Mouse (Mus musculus): ENCODE data around the gene Ccdc12. TPM values are rescaled to one million over a fixed set of nuclear protein-coding genes. Genes with fewer than 3 reads are reported as not detected.

The Ccdc12 gene
- polyA plus RNA-seq (2012; rRNA removed): 101 and 124 TPM in 2 replicates

DNA sequence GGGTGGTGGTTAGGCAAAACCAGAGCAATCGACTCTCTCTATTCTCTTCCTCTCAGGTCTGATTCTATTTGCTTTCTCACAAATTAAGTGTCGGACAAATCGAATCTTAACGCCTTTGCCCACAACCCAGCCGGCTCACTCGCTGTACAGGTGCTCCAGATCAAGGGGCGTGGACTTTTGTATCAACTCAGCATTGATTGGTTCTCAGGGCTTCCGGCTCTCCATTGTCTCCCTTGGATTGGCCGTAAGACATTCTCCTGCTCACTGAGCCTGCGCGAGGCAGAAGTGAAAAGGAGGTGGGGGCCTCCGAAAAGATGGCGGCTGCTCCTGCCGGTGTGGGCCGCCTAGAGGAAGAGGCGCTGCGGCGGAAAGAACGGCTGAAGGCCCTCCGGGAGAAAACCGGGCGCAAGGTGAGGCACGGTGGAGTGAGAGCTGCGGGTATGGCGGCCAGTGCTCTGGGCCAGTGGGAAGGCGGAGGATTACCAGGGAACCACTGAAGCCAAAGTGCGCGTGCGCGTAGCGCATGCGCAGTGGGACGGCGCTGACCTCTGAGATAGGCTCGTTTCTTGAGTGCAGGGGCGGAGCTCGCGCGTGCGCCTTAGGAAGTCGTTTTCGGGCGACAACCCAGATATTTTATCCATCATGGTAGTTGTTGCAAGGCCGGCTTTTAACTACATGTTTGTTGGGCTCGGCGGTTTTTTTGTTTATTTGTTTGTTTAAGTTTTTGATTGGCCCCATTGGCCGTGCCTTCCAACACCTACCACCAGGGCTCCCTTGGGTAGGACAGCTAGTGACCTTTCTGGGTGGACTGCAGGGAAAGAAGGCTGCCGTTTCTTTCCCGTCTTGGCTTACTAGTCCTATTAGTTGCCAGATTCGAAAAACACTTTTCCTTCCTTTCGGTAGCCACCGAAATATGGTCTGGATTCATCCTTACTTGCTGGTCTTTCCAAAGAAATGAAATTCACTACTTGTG, at the start of gene Ccdc12:
TSS of gene Ccdc12 (plus strand) at position 255 of the 973 bp plus-strand sequence.
- under 1% methylated on average over 52 of the region's 52 CpGs for WGBS
- TF ChIP-seq CTCF (IDR thresholded peaks at IDR 0.05; ENCODE audit: insufficient read depth, low read length) (0 out of 2 replicates have a peak, but pooled peaks have one; percentile 16), POLR2A (IDR thresholded peaks at IDR 0.05; ENCODE audit: borderline replicate concordance, extremely low read depth, low read depth, low read length) (peak; percentile 66)
- peak within 1 kb of the TSS; percentile 99 for H3K4me3 ChIP-seq (replicated peaks; ENCODE audit: extremely low read depth, low read depth, low read length)
- peak; percentile 96 for DNase-seq
- peaks cover 22% of the 10 kb centered on the region for H3K4me1 ChIP-seq (ENCODE audit: control insufficient read depth, insufficient read depth, low read length)

DNA sequence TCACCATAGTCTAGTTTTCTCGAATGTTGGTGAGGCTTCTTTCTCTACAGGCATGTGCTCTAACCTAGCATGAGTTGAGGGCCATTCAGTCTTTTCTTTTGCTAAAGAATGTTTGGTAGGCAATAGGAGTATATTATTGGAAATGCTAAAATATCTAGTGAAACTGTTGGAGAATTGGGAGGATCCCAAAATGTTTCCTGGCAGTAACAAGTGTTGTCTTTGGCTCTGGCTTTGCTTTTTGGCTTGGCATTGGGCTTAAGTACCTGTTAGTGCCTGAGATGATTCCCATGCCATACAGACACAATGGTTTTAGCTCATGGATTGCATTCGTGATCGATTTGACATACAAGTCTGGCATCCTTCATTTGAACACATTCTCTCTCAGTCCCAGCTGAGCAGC, 44.8 kb upstream of the Ccdc12 start:
- WGBS: 69% methylated on average over 3 of the region's 3 CpGs
- TF ChIP-seq CTCF (IDR thresholded peaks at IDR 0.05; ENCODE audit: insufficient read depth, low read length) (no peak), POLR2A (IDR thresholded peaks at IDR 0.05; ENCODE audit: borderline replicate concordance, extremely low read depth, low read depth, low read length) (no peak)
- H3K4me1 ChIP-seq (ENCODE audit: control insufficient read depth, insufficient read depth, low read length): peaks cover 5% of the 10 kb centered on the region; the same call in 1 of the 2 replicates
- no peak overlapping the region for H3K4me3 ChIP-seq (replicated peaks; ENCODE audit: extremely low read depth, low read depth, low read length)
- DNase-seq: no peak

DNA sequence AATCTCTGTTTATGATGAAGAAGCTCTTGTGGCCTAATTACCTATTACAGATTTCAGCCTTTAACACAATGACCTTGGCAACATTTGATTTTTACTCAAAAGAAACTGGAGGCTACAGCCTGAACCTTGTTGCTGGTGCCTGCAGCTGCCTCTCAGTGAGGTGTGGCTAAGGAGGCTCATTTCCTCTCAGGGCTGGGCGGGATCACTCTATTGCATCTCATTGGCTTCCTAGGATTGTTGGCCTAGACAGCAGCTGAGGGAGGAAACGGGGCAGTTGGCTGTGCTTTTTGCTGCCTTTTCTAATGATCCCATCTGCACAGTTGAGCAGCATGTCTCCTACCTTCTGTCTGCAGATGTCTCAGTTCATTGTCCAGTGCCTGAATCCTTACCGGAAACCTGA, 39.2 kb upstream of the Ccdc12 start:
- TF ChIP-seq POLR2A (IDR thresholded peaks at IDR 0.05; ENCODE audit: borderline replicate concordance, extremely low read depth, low read depth, low read length) (no peak), CTCF (IDR thresholded peaks at IDR 0.05; ENCODE audit: insufficient read depth, low read length) (no peak)
- 0 out of 2 replicates have a peak, but pooled peaks cover 2% of the 10 kb centered on the region for H3K4me1 ChIP-seq (ENCODE audit: control insufficient read depth, insufficient read depth, low read length)
- 45% methylated on average over 3 of the region's 3 CpGs for WGBS
- H3K4me3 ChIP-seq (replicated peaks; ENCODE audit: extremely low read depth, low read depth, low read length): no peak overlapping the region
- peak; percentile 5 for DNase-seq

- TF ChIP-seq CTCF (IDR thresholded peaks at IDR 0.05; ENCODE audit: insufficient read depth, low read length): peak; percentile 49
- TF ChIP-seq POLR2A (IDR thresholded peaks at IDR 0.05; ENCODE audit: borderline replicate concordance, extremely low read depth, low read depth, low read length): no peak
- peaks cover 5% of the 10 kb centered on the region for H3K4me1 ChIP-seq (ENCODE audit: control insufficient read depth, insufficient read depth, low read length)
- H3K4me3 ChIP-seq (replicated peaks; ENCODE audit: extremely low read depth, low read depth, low read length): no peak overlapping the region
- peak; percentile 56 for DNase-seq
- WGBS: 68% methylated on average over 7 of the region's 7 CpGs
Measured at GRCm38 (mm10) chr9:110620180-110620579, 36.1 kb upstream of the Ccdc12 start.

- H3K4me3 ChIP-seq (replicated peaks; ENCODE audit: extremely low read depth, low read depth, low read length): no peak overlapping the region
- DNase-seq: no peak
- TF ChIP-seq POLR2A (IDR thresholded peaks at IDR 0.05; ENCODE audit: borderline replicate concordance, extremely low read depth, low read depth, low read length) (no peak), CTCF (IDR thresholded peaks at IDR 0.05; ENCODE audit: insufficient read depth, low read length) (no peak)
- WGBS: 93% methylated on average over 7 of the region's 7 CpGs
- H3K4me1 ChIP-seq (ENCODE audit: control insufficient read depth, insufficient read depth, low read length): peaks cover 7% of the 10 kb centered on the region
Measured at GRCm38 (mm10) chr9:110620685-110621084, 35.6 kb upstream of the Ccdc12 start.

DNA sequence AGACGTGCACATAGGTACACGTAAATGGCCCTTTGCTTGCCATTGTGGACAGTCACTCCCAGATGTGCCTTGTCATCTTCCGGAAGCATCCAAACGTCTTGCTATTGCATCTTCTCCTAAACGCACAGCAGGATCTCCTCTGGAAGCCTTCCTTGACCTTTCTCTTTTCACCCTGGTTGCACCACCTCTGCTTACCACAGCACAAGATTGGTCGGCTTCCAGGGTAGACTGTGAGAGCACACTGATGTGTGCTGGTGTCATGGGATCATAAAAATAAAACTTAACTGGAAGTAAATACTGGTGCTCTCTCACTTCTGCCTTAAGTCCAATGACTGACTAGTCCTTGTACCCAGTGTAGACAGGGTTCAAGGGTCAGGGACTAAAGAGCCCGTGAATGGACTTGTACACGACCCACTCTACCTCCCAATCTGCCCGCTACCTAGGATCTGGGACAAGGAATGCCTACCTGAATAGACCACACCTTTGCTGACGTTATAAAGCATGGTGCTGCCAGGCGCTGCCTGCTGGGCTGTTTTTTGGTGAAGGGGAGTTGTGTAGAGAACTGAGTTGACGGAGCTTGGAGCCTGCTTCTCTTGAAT, 33.6 kb upstream of the Ccdc12 start:
- H3K4me3 ChIP-seq (replicated peaks; ENCODE audit: extremely low read depth, low read depth, low read length): no peak overlapping the region
- H3K4me1 ChIP-seq (ENCODE audit: control insufficient read depth, insufficient read depth, low read length): peaks cover 4% of the 10 kb centered on the region
- TF ChIP-seq POLR2A (IDR thresholded peaks at IDR 0.05; ENCODE audit: borderline replicate concordance, extremely low read depth, low read depth, low read length) (no peak), CTCF (IDR thresholded peaks at IDR 0.05; ENCODE audit: insufficient read depth, low read length) (no peak)
- no peak for DNase-seq
- 75% methylated on average over 12 of the region's 12 CpGs for WGBS

DNA sequence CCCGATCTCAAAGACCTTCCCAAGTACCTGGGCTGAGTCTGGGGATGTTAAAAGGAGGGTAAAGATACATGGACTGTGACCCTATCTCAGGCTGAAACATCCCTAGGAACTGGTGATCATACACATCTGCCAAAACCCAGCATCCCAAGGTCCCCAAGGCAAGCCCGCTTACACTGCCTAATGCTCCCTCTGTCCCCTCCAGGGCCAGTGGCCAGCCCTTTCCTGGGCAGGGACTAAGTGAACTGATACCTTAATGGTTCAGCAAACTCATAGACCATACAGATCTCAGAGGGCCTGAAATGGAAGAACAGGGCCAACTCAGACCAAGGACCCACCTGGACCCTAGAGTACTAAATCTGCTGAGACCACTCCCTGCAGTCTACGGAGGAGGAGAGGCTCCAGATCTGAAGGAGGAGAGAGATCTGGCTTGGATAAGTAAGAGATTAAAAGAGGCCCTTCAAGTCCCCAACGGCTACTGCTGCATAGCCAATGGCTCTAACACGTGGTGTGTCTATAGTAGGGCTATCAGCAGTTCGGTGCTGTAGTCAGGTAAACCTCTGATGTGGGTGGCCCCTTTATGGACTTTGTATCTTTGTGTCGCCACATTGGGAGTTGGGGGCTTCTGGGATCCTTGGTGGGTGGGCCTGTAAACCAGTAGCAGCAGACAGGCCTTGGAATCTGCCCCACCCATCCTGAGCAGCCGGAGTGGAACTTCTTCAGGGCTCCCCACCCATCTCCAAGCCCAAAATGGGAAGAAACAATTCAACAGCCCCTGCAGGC, 32.7 kb upstream of the Ccdc12 start:
- 35% methylated on average over 8 of the region's 8 CpGs for whole genome bisulfite sequencing
- H3K4me1 ChIP-seq (ENCODE audit: control insufficient read depth, insufficient read depth, low read length): peaks cover 4% of the 10 kb centered on the region
- DNase-seq: no peak
- TF ChIP-seq CTCF (IDR thresholded peaks at IDR 0.05; ENCODE audit: insufficient read depth, low read length) (no peak), POLR2A (IDR thresholded peaks at IDR 0.05; ENCODE audit: borderline replicate concordance, extremely low read depth, low read depth, low read length) (no peak)
- H3K4me3 ChIP-seq (replicated peaks; ENCODE audit: extremely low read depth, low read depth, low read length): peak overlapping the region; percentile 29

- peak; percentile 79 for DNase-seq
- Histone ChIP-seq H3K4me1 (ENCODE audit: control insufficient read depth, insufficient read depth, low read length) (peaks cover 4% of the 10 kb centered on the region), H3K4me3 (replicated peaks; ENCODE audit: extremely low read depth, low read depth, low read length) (peak within 1 kb of the TSS; percentile 59)
- TF ChIP-seq CTCF (IDR thresholded peaks at IDR 0.05; ENCODE audit: insufficient read depth, low read length) (no peak), POLR2A (IDR thresholded peaks at IDR 0.05; ENCODE audit: borderline replicate concordance, extremely low read depth, low read depth, low read length) (peak; percentile 54; the same call in 1 of the 2 replicates)
- 14% methylated on average over 41 of the region's 41 CpGs for WGBS
Measured at GRCm38 (mm10) chr9:110624361-110625166, 31.7 kb upstream of the Ccdc12 start, which contains the start of gene Nradd. Nradd (minus strand) TSS chr9:110624452.

Measured in lung, adult 2 months (tissue).